Mouse (Mus musculus) kidney, embryonic 14.5 days (tissue): ENCODE results near the gene Txn1. TPM values are rescaled to one million over a fixed set of nuclear protein-coding genes. Genes with fewer than 3 reads are reported as not detected.

ENCODE experiments used
- ATAC-seq: fragments of 200-750 bp; cut with Nextera tagmentation; 2 replicates; pipeline ENCODE4 v1.8.0; 2017; ENCODE audit warnings: moderate number of reproducible peaks, mild to moderate bottlenecking, moderate TSS enrichment, moderate library complexity; ENCODE audit not compliant: low FRiP score, low TSS enrichment
- H3K27ac ChIP-seq: fragments of 300-500 bp; sonication (generic); 2 replicates; pipeline ENCODE4 v1.5.1; 2014; ENCODE audit warnings: low read depth, mild to moderate bottlenecking, low read length, moderate library complexity, mixed read lengths
- H3K27me3 ChIP-seq: fragments of 300-500 bp; sonication (generic); 2 replicates; pipeline ENCODE4 v1.6.1; 2014; ENCODE audit warnings: mild to moderate bottlenecking, low read length; ENCODE audit not compliant: control insufficient read depth, insufficient read depth
- H3K36me3 ChIP-seq: fragments of 300-500 bp; sonication (generic); 2 replicates; pipeline ENCODE4 v1.6.1; 2014; ENCODE audit warnings: low read length, mixed read lengths; ENCODE audit not compliant: control insufficient read depth, insufficient read depth
- H3K4me1 ChIP-seq: fragments of 300-500 bp; sonication (generic); 2 replicates; pipeline ENCODE4 v1.6.1; 2014; ENCODE audit warnings: low read length, mixed read lengths; ENCODE audit not compliant: control insufficient read depth, insufficient read depth
- H3K4me2 ChIP-seq: fragments of 300-500 bp; sonication (generic); replicated peaks from 2 replicates; pipeline ENCODE4 v1.6.1; 2014; ENCODE audit warnings: low read depth, mild to moderate bottlenecking, low read length
- H3K4me3 ChIP-seq: fragments of 300-500 bp; sonication (generic); 2 replicates; pipeline ENCODE4 v1.5.1; 2014; ENCODE audit warnings: mild to moderate bottlenecking, low read length
- H3K9ac ChIP-seq: fragments of 300-500 bp; sonication (generic); 2 replicates; pipeline ENCODE4 v1.6.1; 2014; ENCODE audit warnings: low read depth, mild to moderate bottlenecking, low read length, moderate library complexity
- H3K9me3 ChIP-seq: fragments of 300-500 bp; sonication (generic); 2 replicates; pipeline ENCODE4 v1.6.1; 2016; ENCODE audit warnings: low read length; ENCODE audit not compliant: control insufficient read depth
- WGBS: fragments of 180-500 bp; shearing (Covaris S2); extraction: QIAGEN DNeasy Blood & Tissue Kit; methylation state at CpG from one replicate; pipeline ENCODE4 v1.1.7; 2014; 5-methylcytosine and 5-hydroxymethylcytosine counted together
- polyA plus RNA-seq: library from polyadenylated mRNA; unstranded; fragments of >200 nt; fragmentation: Nextera tagmentation; extraction: Ambion mirVana; gene quantifications from 2 replicates; pipeline ENCODE4 v1.2.1, GENCODE M21; 2014

Gene Txn1
- polyA plus RNA-seq, 1 experiment from 2014 or later: 493 TPM

GRCm38 (mm10) chr4:57895902-57896301, 60.3 kb downstream of the Txn1 start:
- no peaks in the 10 kb centered on the region for H3K9me3 ChIP-seq
- H3K4me1 ChIP-seq: 0 out of 2 replicates have a peak, but pooled peaks cover 3% of the 10 kb centered on the region
- H3K4me2 ChIP-seq: no peak overlapping the region
- WGBS: 50% methylated on average over 6 of the region's 6 CpGs
- no peak overlapping the region for H3K4me3 ChIP-seq
- H3K9ac ChIP-seq: no peak overlapping the region
- no peak for ATAC-seq
- no peak overlapping the region for H3K27ac ChIP-seq
- H3K27me3 ChIP-seq: no peaks in the 10 kb centered on the region
- H3K36me3 ChIP-seq: no peaks in the 10 kb centered on the region

- H3K27me3 ChIP-seq: no peaks in the 10 kb centered on the region
- ATAC-seq: no peak
- H3K4me2 ChIP-seq: no peak overlapping the region
- no peak overlapping the region for H3K9ac ChIP-seq
- 0 out of 2 replicates have a peak, but pooled peaks cover 3% of the 10 kb centered on the region for H3K4me1 ChIP-seq
- H3K36me3 ChIP-seq: no peaks in the 10 kb centered on the region
- H3K27ac ChIP-seq: no peak overlapping the region
- no peak overlapping the region for H3K4me3 ChIP-seq
- 45% methylated on average over 5 of the region's 5 CpGs for WGBS
- H3K9me3 ChIP-seq: no peaks in the 10 kb centered on the region
Observed at GRCm38 (mm10) chr4:57895140-57895539, 61.1 kb downstream of the Txn1 start.

Other genes starting within 250 kb of the Txn1 start
- 17.1 and 24.0 TPM in 2 replicates for gene Akap2, start 238.8 kb downstream of the Txn1 start, polyA plus RNA-seq
- 0.70 and 1.0 TPM in 2 replicates for gene D630039A03Rik, start 40.1 kb downstream of the Txn1 start, polyA plus RNA-seq
- not detected in 2 replicates for gene Txndc8, start 52.7 kb upstream of the Txn1 start, polyA plus RNA-seq